Mouse (Mus musculus): ENCODE data around the gene Lsm2.

Gene Lsm2

GRCm38 (mm10) chr17:34981690-34982180 is at the start of gene Lsm2:
Gene Lsm2, plus strand, starts transcription at chr17:34981862.
- TF ChIP-seq GATA4 (IDR thresholded peaks at IDR 0.05; ENCODE audit: insufficient replicate concordance, low read length) = peak; percentile 54; the same call in 1 of the 2 replicates

DNA sequence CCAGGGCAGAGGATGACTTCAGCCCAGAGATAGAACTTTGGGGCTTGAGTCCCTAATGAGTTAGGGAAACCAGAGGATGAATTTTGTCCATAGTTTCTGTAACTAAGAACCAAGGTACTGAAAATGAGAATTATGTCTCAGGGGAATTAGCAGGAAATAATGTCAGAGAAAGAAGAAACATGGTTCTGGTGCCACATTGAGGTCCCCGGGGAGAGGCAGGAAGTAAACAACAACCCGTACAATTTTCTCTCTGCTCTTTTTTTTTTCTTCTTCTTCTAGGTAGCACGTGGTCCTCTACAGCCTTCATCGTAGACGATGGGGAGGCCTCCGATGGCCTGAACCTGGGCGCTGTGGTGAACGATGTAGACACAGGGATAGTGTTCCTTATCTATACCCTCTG is 49.4 kb upstream of the Lsm2 start:
- no peak for TF ChIP-seq GATA4 (IDR thresholded peaks at IDR 0.05; ENCODE audit: insufficient replicate concordance, low read length)

- TF ChIP-seq GATA4 (IDR thresholded peaks at IDR 0.05; ENCODE audit: insufficient replicate concordance, low read length) = no peak
Observed at GRCm38 (mm10) chr17:34934031-34934430, 47.6 kb upstream of the Lsm2 start.

DNA sequence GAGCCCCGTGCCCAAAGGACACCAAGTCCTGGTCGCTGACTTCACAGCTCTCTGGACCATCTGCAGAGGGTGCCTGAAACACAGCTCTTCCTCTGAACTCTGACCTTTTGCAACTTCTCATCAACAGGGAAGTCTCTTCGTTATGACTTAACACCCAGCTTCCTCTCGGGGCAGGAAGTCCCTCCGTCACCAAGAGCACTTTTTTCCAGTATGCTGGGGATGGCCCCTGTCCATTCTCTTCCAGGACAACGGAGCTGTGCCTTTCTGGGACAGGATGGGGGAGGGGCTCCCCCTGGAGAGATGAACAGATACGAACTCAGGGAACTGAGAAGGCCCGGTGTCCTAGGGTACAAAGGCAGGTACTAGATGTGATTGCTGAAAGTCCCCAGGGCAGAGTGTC is 46.8 kb upstream of the Lsm2 start:
- TF ChIP-seq GATA4 (IDR thresholded peaks at IDR 0.05; ENCODE audit: insufficient replicate concordance, low read length) = no peak

DNA sequence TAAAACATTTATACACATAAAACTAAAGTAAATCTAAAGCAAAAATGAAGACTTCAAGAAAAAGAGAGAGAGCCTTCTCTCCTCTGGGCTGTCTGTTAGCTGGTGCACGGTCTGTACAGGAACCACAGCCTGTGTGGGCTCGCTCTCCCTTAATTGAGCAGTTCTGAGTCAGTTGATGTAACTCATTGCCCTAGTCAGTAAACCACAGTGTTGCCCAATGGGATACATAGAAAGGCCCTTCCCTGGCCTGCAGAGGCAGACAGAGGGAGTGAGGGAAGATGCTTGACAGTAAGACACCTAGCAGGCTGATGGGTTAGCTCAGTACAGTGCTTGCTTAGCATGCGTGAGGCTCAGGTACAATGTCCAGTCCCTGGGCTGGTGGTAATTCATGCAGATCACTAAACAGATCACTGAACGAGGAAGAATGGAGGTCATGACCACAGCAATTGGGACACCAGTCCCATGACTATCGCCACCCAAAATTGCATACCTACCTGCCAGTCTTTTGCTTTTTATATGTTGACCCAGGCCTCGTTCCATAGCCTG is 43.6 kb upstream of the Lsm2 start:
- TF ChIP-seq GATA4 (IDR thresholded peaks at IDR 0.05; ENCODE audit: insufficient replicate concordance, low read length) = no peak

GRCm38 (mm10) chr17:34941344-34942041 is 40.2 kb upstream of the Lsm2 start:
- no peak; the same call in 1 of the 2 replicates for TF ChIP-seq GATA4 (IDR thresholded peaks at IDR 0.05; ENCODE audit: insufficient replicate concordance, low read length)

DNA sequence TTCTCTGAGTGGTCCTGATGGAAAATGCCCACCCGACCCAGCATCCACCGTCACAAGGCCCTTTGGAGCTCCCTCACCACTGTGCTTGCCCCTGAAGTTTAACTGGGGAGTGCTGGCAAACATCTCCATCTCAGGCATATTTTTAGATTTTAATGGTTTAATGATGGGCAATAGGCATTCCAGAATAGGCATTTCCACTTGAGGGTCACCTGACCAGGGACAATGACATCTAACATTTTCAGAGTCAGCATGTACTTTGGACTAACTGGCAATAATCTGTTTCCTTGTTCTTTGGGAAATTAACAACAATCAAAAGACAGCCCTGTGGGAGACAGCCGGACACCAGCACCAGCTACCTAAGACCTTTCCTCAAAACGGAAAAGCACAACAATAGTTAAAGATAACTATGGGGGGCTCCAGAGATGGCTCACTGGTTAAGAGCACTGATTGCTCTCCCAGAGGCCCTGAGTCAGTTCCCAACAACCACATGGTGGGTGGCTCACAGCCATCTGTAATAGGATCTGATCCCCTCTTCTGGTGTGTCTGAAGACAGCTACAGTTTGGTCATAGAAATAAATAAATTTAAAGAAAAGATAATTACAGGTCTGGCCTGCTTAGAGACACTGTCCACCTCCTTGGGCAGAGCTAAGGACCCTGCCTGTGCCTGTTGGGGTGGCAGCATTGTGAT is 38.4 kb upstream of the Lsm2 start:
- no peak for TF ChIP-seq GATA4 (IDR thresholded peaks at IDR 0.05; ENCODE audit: insufficient replicate concordance, low read length)

DNA sequence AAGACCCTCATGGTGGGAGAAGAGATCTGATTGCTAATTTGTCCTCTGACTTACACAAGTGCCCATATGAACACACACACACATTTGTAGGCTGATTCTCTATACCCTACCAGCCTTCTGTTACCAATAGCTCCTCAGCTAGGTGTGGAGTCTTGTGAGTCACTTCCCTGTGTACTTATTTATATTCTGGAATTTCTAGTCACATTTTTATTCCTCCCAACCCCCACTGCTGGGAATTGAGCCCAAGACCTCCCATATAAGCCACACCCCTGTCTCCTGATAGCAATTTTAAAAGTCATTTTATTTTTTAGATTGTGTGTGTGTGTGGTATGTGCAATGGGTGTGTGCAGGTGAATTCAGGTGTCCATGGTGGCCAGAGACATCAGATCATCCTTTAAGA is 37.3 kb upstream of the Lsm2 start:
- TF ChIP-seq GATA4 (IDR thresholded peaks at IDR 0.05; ENCODE audit: insufficient replicate concordance, low read length) = no peak

DNA sequence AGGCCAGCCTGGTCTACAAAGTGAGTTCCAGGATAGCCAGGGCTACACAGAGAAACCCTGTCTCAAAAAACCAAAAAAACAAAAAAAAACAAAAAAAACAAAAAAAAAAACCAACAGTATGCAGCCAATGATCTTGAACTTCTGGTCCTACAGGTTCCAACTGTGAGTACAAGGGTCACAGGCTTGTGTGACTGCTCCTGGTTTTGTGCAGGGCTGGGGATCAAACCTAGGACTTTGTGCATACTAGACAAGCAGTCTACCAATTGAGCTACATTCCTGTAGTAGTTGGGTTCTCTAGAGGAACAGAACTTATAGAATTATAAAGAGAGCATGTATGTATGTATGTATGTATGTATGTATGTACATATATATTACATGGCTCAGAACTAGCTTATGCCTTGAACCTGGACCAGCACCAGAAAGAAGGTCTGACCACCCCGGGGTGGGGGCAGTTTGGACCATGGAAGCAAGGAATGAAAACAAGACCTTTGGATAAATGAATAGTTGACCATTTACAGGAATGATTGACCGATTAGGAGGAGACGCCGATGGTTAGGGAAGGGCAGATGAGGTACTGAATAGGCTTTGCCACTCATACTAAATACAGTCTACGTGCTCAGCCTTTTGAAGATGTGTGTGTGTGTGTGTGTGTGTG is 35.0 kb upstream of the Lsm2 start:
- TF ChIP-seq GATA4 (IDR thresholded peaks at IDR 0.05; ENCODE audit: insufficient replicate concordance, low read length) = no peak

DNA sequence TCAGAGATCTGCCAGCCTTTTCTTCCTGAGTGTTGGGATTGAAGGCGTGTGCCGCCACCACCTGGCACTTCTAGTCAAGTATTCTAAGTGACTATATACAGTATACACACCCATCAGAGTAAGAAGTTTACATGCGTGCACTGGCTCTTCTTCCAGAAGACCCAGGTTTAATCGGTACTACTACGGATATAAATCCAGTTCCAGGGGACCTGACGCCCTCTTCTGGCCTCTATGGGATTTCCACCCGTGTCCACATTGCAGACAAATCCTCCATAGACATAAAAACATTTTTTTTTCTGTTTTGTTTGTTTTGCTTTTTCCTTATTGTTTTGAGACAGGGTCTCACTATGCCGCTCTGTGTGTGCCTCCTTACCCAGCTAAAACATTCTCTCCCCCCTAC is 34.1 kb upstream of the Lsm2 start:
- TF ChIP-seq GATA4 (IDR thresholded peaks at IDR 0.05; ENCODE audit: insufficient replicate concordance, low read length) = no peak

GRCm38 (mm10) chr17:34949553-34949969 is 32.1 kb upstream of the Lsm2 start:
- TF ChIP-seq GATA4 (IDR thresholded peaks at IDR 0.05; ENCODE audit: insufficient replicate concordance, low read length) = no peak

DNA sequence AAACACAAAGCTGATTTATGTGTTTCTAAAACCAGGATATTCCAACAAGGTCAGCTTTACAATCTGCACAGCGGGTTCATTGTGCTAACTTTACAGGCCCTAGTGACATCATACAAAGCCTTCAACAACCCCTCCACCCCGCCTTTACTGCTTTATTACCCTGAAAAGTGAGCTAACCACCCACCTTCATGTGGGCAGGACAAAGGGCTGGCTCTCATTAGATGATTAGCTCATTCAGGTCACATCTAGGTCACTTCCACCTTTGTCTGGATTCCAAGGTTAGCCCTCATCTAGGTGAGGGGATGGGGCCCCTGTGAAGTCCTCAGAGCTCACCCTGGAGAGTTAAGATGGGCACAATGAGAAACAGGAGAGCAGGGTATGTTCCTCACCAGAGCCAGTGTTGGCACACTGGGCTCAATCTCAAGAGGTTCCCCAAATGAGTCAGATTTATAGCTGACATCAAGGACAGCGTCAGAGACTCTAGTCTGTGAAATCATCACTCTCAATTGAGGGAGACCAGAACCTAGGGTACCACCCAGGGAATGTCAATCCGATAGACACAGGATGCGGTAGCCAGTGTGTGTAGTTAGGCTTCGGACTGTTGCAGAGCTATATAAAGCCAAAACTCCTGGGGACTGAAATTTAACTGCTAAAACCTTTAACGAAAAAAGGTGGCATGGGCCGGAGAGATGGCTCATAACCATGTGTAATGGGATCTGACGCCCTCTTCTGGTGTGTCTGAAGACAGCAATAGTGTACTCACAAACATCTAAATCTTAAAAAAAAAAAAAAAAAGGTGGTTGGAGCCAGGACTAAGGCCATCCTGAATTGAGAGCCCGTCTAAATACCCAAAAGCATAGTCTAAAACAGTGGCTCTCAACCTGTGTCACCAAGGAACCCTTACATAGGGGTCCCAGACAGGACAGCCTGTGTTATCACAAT is 30.9 kb upstream of the Lsm2 start:
- no peak for TF ChIP-seq GATA4 (IDR thresholded peaks at IDR 0.05; ENCODE audit: insufficient replicate concordance, low read length)

DNA sequence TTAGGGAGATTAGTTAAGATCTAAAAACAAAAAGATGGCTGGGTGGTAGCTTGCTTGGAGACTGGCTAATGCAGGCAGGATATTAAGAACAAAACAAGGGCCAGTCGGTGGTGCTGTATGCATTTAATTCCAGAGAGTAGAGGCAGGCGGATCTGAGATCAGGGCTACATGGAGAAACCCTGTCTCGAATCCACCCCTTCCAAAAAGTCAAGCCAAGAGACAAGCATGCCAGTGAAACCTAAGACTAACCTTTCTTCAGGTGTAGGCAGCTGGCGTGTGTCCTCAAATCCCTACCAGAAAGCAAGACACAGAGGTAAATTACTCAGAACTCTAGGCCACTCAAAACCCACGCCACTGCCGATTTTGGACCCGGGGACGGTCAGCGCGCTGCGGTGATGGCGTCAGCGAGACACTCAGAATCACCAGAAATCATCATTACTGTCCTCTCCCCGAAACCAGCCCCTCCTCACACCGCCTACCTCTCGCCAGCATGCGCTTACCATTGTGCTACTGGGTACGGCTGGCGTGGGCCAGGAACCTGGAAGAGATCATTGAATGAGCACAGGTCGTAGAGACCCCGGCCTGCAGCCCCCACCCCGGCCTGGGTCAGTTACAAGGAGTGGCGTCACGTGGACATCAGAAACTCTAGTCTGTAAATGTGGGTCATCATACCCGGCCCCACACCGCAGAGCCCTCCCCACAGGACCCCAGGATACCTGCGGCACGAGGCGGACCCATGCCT is 29.9 kb upstream of the Lsm2 start:
- no peak for TF ChIP-seq GATA4 (IDR thresholded peaks at IDR 0.05; ENCODE audit: insufficient replicate concordance, low read length)
